In the genomic region with DNA sequence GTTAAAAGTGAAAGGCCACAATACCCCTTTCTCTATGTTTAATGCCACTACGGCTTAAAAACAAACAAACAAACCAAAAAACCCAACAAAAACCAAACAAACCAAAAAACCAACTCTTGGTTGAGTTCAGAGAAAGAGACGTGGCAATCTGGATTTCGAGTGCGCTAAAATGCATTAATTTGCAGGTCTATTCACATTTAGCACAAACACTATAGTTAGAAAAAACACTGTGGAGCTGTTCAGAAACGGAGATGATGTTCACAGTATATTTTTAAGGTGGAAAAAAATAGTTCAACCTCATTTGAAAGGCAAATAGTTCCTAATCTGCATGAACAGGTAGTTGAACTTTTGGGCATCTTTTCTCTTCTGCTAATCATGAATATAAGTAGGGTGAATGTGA, we compare ENCODE assay signal across 19 mouse cellular contexts.
"Had no signal": no experiment of that assay in that cellular context is flagged by ENCODE, and none has a peak within 500 bp of the region (broad histone marks: within the 10 kb centered on the region; RNA-seq: fewer than 3 reads in every experiment).

No protein-coding gene starts in this region.

- ATAC-seq: forebrain, embryonic 13.5 days; forebrain, embryonic 14.5 days; forebrain, embryonic 15.5 days; forebrain, embryonic 16.5 days; forebrain, postnatal 0 days had no signal

- DNase-seq: cerebellum, adult 9-10 months; cerebellum, adult 9-11 months; cerebellum, postnatal 10 days; cerebellum, postnatal 14 days; cerebellum, postnatal 25 days; cerebellum, postnatal 36 days; embryo, embryonic 11 days; forebrain, postnatal 0 days; gastrocnemius, adult 2 months; gastrocnemius, postnatal 10 days; gastrocnemius, postnatal 14 days; gastrocnemius, postnatal 25 days; gastrocnemius, postnatal 36 days; heart, adult 18-20 months; heart, adult 2 months had no signal
